Mouse (Mus musculus): ENCODE measurements around the gene Dpt. TPM values are rescaled to one million over a fixed set of nuclear protein-coding genes. Genes with fewer than 3 reads are reported as not detected.
A peak's percentile ranks its signal among the peaks of the same experiment; 100 is the strongest.

Dpt gene
- polyA plus RNA-seq, 1 experiment from 2014 or later = 61.4 TPM

DNA sequence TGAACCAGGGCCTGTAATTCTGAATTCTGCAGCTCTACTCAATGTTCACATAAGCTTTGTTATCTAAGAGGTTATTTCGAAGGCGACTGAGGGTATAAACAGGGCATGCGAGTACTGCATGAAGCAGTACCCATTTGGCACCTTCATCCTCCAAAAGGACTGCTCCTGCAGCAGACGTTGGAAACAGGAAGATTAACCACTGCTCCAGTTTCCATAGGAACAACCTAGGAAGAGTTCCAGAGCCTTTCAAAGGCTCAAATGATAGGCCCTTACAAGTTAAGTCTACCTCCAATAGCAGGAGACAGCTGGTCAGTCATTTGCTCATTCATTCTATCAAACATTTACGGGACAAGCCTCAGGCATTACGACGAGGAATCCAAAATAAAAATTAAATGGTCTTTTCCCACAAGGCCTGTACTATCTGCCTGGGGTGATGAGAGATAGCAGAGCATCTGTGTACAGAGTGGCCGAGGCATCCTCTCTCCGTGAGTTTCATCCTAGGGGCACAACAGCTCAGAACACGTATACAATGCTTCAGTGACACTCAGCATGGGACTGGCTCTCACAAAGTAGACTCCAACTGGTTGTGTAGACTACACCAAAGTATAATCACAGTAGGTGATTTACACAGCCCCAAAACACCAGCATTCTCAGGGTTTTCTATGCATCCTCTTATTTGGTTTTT, 8.4 kb downstream of the Dpt start:
- Histone ChIP-seq H3K9ac (ENCODE audit: low read depth, low read length) (no peak overlapping the region), H3K4me3 (ENCODE audit: low read depth, low read length) (no peak overlapping the region), H3K27ac (replicated peaks; ENCODE audit: low read depth, low read length) (no peak overlapping the region), H3K36me3 (ENCODE audit: control insufficient read depth, insufficient read depth, low read length) (no peaks in the 10 kb centered on the region), H3K9me3 (ENCODE audit: control insufficient read depth, low read length) (no peaks in the 10 kb centered on the region), H3K4me1 (ENCODE audit: control insufficient read depth, insufficient read depth, low read length) (no peaks in the 10 kb centered on the region), H3K4me2 (ENCODE audit: low read depth, low read length) (no peak overlapping the region), H3K27me3 (replicated peaks; ENCODE audit: control insufficient read depth, insufficient read depth, low read length) (no peaks in the 10 kb centered on the region)
- DNase-seq (ENCODE audit: low spot score) (no peak), ATAC-seq (ENCODE audit: low read depth) (no peak)
- WGBS = 81% methylated on average over 10 of the region's 10 CpGs

DNA sequence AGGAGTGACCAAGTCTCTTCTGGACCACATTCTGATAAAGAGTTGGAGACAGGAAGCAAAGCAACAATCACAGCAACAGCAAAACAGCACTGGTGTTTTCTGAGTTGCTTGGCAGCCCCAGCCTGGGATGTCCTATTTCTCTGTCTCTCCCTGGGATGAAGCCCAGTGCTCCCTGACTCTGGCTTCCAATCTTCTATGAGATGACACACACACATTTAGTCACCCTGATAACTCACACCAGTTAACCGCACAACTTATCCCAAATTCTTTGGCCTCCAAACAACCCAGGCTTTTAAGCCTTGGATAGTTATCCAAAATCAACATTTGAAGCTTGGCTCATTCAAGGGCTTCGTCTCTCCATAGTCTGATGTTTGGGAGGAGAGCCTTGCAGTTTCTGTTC, 12.9 kb downstream of the Dpt start:
- Histone ChIP-seq H3K4me1 (ENCODE audit: control insufficient read depth, insufficient read depth, low read length) (no peaks in the 10 kb centered on the region), H3K9me3 (ENCODE audit: control insufficient read depth, low read length) (no peaks in the 10 kb centered on the region), H3K36me3 (ENCODE audit: control insufficient read depth, insufficient read depth, low read length) (no peaks in the 10 kb centered on the region), H3K27me3 (replicated peaks; ENCODE audit: control insufficient read depth, insufficient read depth, low read length) (no peaks in the 10 kb centered on the region), H3K4me3 (ENCODE audit: low read depth, low read length) (no peak overlapping the region), H3K9ac (ENCODE audit: low read depth, low read length) (no peak overlapping the region), H3K27ac (replicated peaks; ENCODE audit: low read depth, low read length) (no peak overlapping the region), H3K4me2 (ENCODE audit: low read depth, low read length) (no peak overlapping the region)
- WGBS = 80% methylated on average over 2 of the region's 2 CpGs
- ATAC-seq (ENCODE audit: low read depth) (no peak), DNase-seq (ENCODE audit: low spot score) (no peak)

GRCm38 (mm10) chr1:164811296-164811695, 14.9 kb downstream of the Dpt start:
- Histone ChIP-seq H3K4me2 (ENCODE audit: low read depth, low read length) (no peak overlapping the region), H3K27ac (replicated peaks; ENCODE audit: low read depth, low read length) (no peak overlapping the region), H3K36me3 (ENCODE audit: control insufficient read depth, insufficient read depth, low read length) (no peaks in the 10 kb centered on the region), H3K4me1 (ENCODE audit: control insufficient read depth, insufficient read depth, low read length) (no peaks in the 10 kb centered on the region), H3K9ac (ENCODE audit: low read depth, low read length) (no peak overlapping the region), H3K27me3 (replicated peaks; ENCODE audit: control insufficient read depth, insufficient read depth, low read length) (no peaks in the 10 kb centered on the region), H3K9me3 (ENCODE audit: control insufficient read depth, low read length) (no peaks in the 10 kb centered on the region), H3K4me3 (ENCODE audit: low read depth, low read length) (no peak overlapping the region)
- DNase-seq (ENCODE audit: low spot score) (no peak), ATAC-seq (ENCODE audit: low read depth) (no peak)
- WGBS = 87% methylated on average over 3 of the region's 3 CpGs

GRCm38 (mm10) chr1:164814243-164814642, 17.8 kb downstream of the Dpt start:
- Histone ChIP-seq H3K9me3 (ENCODE audit: control insufficient read depth, low read length) (no peaks in the 10 kb centered on the region), H3K4me3 (ENCODE audit: low read depth, low read length) (no peak overlapping the region), H3K27ac (replicated peaks; ENCODE audit: low read depth, low read length) (no peak overlapping the region), H3K4me2 (ENCODE audit: low read depth, low read length) (no peak overlapping the region), H3K4me1 (ENCODE audit: control insufficient read depth, insufficient read depth, low read length) (no peaks in the 10 kb centered on the region), H3K36me3 (ENCODE audit: control insufficient read depth, insufficient read depth, low read length) (no peaks in the 10 kb centered on the region), H3K9ac (ENCODE audit: low read depth, low read length) (no peak overlapping the region), H3K27me3 (replicated peaks; ENCODE audit: control insufficient read depth, insufficient read depth, low read length) (no peaks in the 10 kb centered on the region)
- WGBS = 63% methylated on average over 2 of the region's 2 CpGs
- no peak for ATAC-seq (ENCODE audit: low read depth)
- DNase-seq (ENCODE audit: low spot score) = peak; percentile 43

GRCm38 (mm10) chr1:164815330-164815729, 18.9 kb downstream of the Dpt start:
- Histone ChIP-seq H3K9me3 (ENCODE audit: control insufficient read depth, low read length) (no peaks in the 10 kb centered on the region), H3K36me3 (ENCODE audit: control insufficient read depth, insufficient read depth, low read length) (no peaks in the 10 kb centered on the region)
- WGBS = 72% methylated on average over 5 of the region's 5 CpGs

DNA sequence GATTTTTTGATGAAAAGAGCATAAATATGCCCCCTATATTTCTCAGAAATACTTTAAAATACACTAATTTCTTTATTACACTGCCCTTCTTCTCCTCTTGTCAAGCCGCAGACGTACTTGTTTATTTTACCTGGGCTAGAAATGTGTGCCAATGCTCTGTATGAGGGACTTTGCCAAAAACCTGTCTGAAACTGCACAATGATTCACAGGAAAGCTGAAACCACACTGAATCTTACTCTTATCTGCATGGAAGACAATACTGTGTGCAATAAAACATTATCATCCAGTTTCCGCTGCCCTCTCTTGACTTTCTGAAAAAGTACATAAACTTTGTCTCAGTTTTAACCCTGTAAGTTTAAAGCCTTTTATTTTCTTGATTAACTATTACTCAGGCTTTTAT, 20.9 kb downstream of the Dpt start:
- DNase-seq (ENCODE audit: low spot score) (no peak), ATAC-seq (ENCODE audit: low read depth) (no peak)
- H3K4me1 ChIP-seq (ENCODE audit: control insufficient read depth, insufficient read depth, low read length) = no peaks in the 10 kb centered on the region
- H3K36me3 ChIP-seq (ENCODE audit: control insufficient read depth, insufficient read depth, low read length) = no peaks in the 10 kb centered on the region
- H3K27ac ChIP-seq (replicated peaks; ENCODE audit: low read depth, low read length) = no peak overlapping the region
- H3K27me3 ChIP-seq (replicated peaks; ENCODE audit: control insufficient read depth, insufficient read depth, low read length) = no peaks in the 10 kb centered on the region
- 74% methylated on average over 3 of the region's 3 CpGs for WGBS
- H3K4me3 ChIP-seq (ENCODE audit: low read depth, low read length) = no peak overlapping the region
- no peaks in the 10 kb centered on the region for H3K9me3 ChIP-seq (ENCODE audit: control insufficient read depth, low read length)
- no peak overlapping the region for H3K9ac ChIP-seq (ENCODE audit: low read depth, low read length)
- H3K4me2 ChIP-seq (ENCODE audit: low read depth, low read length) = no peak overlapping the region

More at GRCm38 (mm10) chr1:164815330-164815729, 18.9 kb downstream of the Dpt start:
- DNase-seq (ENCODE audit: low spot score) (no peak), ATAC-seq (ENCODE audit: low read depth) (no peak)
- Histone ChIP-seq H3K4me3 (ENCODE audit: low read depth, low read length) (no peak overlapping the region), H3K4me2 (ENCODE audit: low read depth, low read length) (no peak overlapping the region), H3K27me3 (replicated peaks; ENCODE audit: control insufficient read depth, insufficient read depth, low read length) (no peaks in the 10 kb centered on the region), H3K9ac (ENCODE audit: low read depth, low read length) (no peak overlapping the region), H3K4me1 (ENCODE audit: control insufficient read depth, insufficient read depth, low read length) (no peaks in the 10 kb centered on the region), H3K27ac (replicated peaks; ENCODE audit: low read depth, low read length) (no peak overlapping the region)

DNA sequence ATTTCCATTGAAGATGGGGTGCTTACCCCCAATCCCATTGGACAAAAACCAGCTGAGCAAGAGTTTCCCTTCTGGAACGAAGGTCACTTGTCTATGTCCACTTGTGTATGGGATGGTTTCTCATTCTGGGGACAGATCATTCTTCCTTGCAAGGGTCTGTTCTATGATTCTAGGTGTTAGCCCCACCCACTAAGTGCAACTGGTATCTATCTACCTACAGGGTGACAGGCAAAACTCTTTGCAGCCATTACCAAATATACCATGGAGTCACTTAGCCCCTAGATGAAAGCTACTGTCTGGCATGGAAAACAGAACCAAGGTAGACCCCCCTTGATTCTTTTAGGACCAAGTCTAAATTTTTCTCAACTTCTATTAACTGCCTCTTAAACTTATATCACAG, 24.9 kb downstream of the Dpt start:
- no peak overlapping the region for H3K4me3 ChIP-seq (ENCODE audit: low read depth, low read length)
- H3K9me3 ChIP-seq (ENCODE audit: control insufficient read depth, low read length) = no peaks in the 10 kb centered on the region
- no peaks in the 10 kb centered on the region for H3K36me3 ChIP-seq (ENCODE audit: control insufficient read depth, insufficient read depth, low read length)
- no peak overlapping the region for H3K27ac ChIP-seq (replicated peaks; ENCODE audit: low read depth, low read length)
- ATAC-seq (ENCODE audit: low read depth) = no peak
- H3K9ac ChIP-seq (ENCODE audit: low read depth, low read length) = no peak overlapping the region
- H3K4me2 ChIP-seq (ENCODE audit: low read depth, low read length) = no peak overlapping the region
- H3K4me1 ChIP-seq (ENCODE audit: control insufficient read depth, insufficient read depth, low read length) = no peaks in the 10 kb centered on the region
- DNase-seq (ENCODE audit: low spot score) = no peak
- no peaks in the 10 kb centered on the region for H3K27me3 ChIP-seq (replicated peaks; ENCODE audit: control insufficient read depth, insufficient read depth, low read length)
- WGBS = 86% methylated on average over 1 of the region's 1 CpGs

- WGBS = 18% methylated on average over 3 of the region's 3 CpGs
- DNase-seq (ENCODE audit: low spot score) (peak; percentile 39), ATAC-seq (ENCODE audit: low read depth) (peak; percentile 77; the same call in 1 of the 2 replicates)
- Histone ChIP-seq H3K9me3 (ENCODE audit: control insufficient read depth, low read length) (no peaks in the 10 kb centered on the region), H3K4me1 (ENCODE audit: control insufficient read depth, insufficient read depth, low read length) (no peaks in the 10 kb centered on the region), H3K9ac (ENCODE audit: low read depth, low read length) (no peak overlapping the region), H3K27ac (replicated peaks; ENCODE audit: low read depth, low read length) (no peak overlapping the region), H3K27me3 (replicated peaks; ENCODE audit: control insufficient read depth, insufficient read depth, low read length) (no peaks in the 10 kb centered on the region), H3K4me2 (ENCODE audit: low read depth, low read length) (no peak overlapping the region), H3K4me3 (ENCODE audit: low read depth, low read length) (no peak overlapping the region), H3K36me3 (ENCODE audit: control insufficient read depth, insufficient read depth, low read length) (no peaks in the 10 kb centered on the region)
Observed at GRCm38 (mm10) chr1:164821821-164822220, 25.4 kb downstream of the Dpt start.

- peak; percentile 61; the same call in 1 of the 2 replicates for ATAC-seq (ENCODE audit: low read depth)
- 61% methylated on average over 4 of the region's 4 CpGs for WGBS
- H3K36me3 ChIP-seq (ENCODE audit: control insufficient read depth, insufficient read depth, low read length) = no peaks in the 10 kb centered on the region
Observed at GRCm38 (mm10) chr1:164822268-164822667, 25.8 kb downstream of the Dpt start.

More at GRCm38 (mm10) chr1:164822268-164822667, 25.8 kb downstream of the Dpt start:
- Histone ChIP-seq H3K9me3 (ENCODE audit: control insufficient read depth, low read length) (no peaks in the 10 kb centered on the region), H3K4me3 (ENCODE audit: low read depth, low read length) (no peak overlapping the region), H3K27ac (replicated peaks; ENCODE audit: low read depth, low read length) (no peak overlapping the region), H3K4me2 (ENCODE audit: low read depth, low read length) (no peak overlapping the region), H3K4me1 (ENCODE audit: control insufficient read depth, insufficient read depth, low read length) (no peaks in the 10 kb centered on the region), H3K9ac (ENCODE audit: low read depth, low read length) (no peak overlapping the region), H3K27me3 (replicated peaks; ENCODE audit: control insufficient read depth, insufficient read depth, low read length) (no peaks in the 10 kb centered on the region)
- no peak for DNase-seq (ENCODE audit: low spot score)
